Mouse (Mus musculus) kidney, adult 2 months (tissue): ENCODE measurements around the gene Padi1. TPM values are rescaled to one million over a fixed set of nuclear protein-coding genes. Genes with fewer than 3 reads are reported as not detected.
A peak's percentile ranks its signal among the peaks of the same experiment; 100 is the strongest.

ENCODE experiments used
- DNase-seq: peaks from one replicate; pipeline ENCODE4 v3.0.0; 2021
- H3K27ac ChIP-seq: fragments of 200-500 bp; 2 replicates; pipeline ENCODE4 v1.5.1; 2012; ENCODE audit warnings: low read depth, low read length, control low read depth, inconsistent platforms; ENCODE audit not compliant: insufficient read depth
- H3K27me3 ChIP-seq: fragments of 200-500 bp; replicated peaks from 2 replicates; pipeline ENCODE4 v1.6.1; 2012; ENCODE audit warnings: mild to moderate bottlenecking, moderate library complexity, low read length, inconsistent platforms; ENCODE audit not compliant: control insufficient read depth, insufficient read depth
- H3K36me3 ChIP-seq: fragments of 200-500 bp; 2 replicates; pipeline ENCODE4 v1.6.1; 2012; ENCODE audit warnings: mild to moderate bottlenecking, moderate library complexity, low read length, inconsistent platforms; ENCODE audit not compliant: control insufficient read depth, insufficient read depth
- H3K4me1 ChIP-seq: fragments of 200-500 bp; 2 replicates; pipeline ENCODE4 v1.6.1; 2011; ENCODE audit warnings: low read length; ENCODE audit not compliant: control insufficient read depth, insufficient read depth
- H3K4me3 ChIP-seq: fragments of 200-500 bp; 2 replicates; pipeline ENCODE4 v1.5.1; 2011; ENCODE audit warnings: mild to moderate bottlenecking, low read depth, low read length, control low read depth; ENCODE audit not compliant: insufficient read depth
- CTCF ChIP-seq: fragments of 200-500 bp; conservative IDR thresholded peaks from 2 replicates; pipeline ENCODE4 v1.5.1; 2011; ENCODE audit warnings: low read depth, mild to moderate bottlenecking, control low read depth, low read length, moderate library complexity, mixed read lengths; ENCODE audit not compliant: insufficient read depth, insufficient read length
- POLR2A ChIP-seq: fragments of 200-500 bp; IDR thresholded peaks from one replicate; pipeline ENCODE4 v1.6.1; 2011; ENCODE audit warnings: low read depth, low read length, control low read depth
- WGBS: fragments of 180-500 bp; shearing (Covaris S2); methylation state at CpG from one replicate; pipeline ENCODE4 v1.1.7; 2018; 5-methylcytosine and 5-hydroxymethylcytosine counted together
- polyA plus RNA-seq: library from polyadenylated mRNA; depleted of rRNA; stranded (reverse); fragments of >200 nt; gene quantifications from 2 replicates; pipeline ENCODE4 v1.2.3, GENCODE M21; 2012

Padi1 gene
- polyA plus RNA-seq, 1 experiment = 0.13 TPM

- DNase-seq = no peak
- Histone ChIP-seq H3K27ac (no peak overlapping the region), H3K4me3 (no peak overlapping the region), H3K4me1 (no peaks in the 10 kb centered on the region), H3K36me3 (no peaks in the 10 kb centered on the region), H3K27me3 (no peaks in the 10 kb centered on the region)
- TF ChIP-seq CTCF = no peak
- no peak for TF ChIP-seq POLR2A
- 93% methylated on average over 8 of the region's 8 CpGs for WGBS
Observed at GRCm38 (mm10) chr4:140817413-140817812, 28.2 kb downstream of the Padi1 start.

DNA sequence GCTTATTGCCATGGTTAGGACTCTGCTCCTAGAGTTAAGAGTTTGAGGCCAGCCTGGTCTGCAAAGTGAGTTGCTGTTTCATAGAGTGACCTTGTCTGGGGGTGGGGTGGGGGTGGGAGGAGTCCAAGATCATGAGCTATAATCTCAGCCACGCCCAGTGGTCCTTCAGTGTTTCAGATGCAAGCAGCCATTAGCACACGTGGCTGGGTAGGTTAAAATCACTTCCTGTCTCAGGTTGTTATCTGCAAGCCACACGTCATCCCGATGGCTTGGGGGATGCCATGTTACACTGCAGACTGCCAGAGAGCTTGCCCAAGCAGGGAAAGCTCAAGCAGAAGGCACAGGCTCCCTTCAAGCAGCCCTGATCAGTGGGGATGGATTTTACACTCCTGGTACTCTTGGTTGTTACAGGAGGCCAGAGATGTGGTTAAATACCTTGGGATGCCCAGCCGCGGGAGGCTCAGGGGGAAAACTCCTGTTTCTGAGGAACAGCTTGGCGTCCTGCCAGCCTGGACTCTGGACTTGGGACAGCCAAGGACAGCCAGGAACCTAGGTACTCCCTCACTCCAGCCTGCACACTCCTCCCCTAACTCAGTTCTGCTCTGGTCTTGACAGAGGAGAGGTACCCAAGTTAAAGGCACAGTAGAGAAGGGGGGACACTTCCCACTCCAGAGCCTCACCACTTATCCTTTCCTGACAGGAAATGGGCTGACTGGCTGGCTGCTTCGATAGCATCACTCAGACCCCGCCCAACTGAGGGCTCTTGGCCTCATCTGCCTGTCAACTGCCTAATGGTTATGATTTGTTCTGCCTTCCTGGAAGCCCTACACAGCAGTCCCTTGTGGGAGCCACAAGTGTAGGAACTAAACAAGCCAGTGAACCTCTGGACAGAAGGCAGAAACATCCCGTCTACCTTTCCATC, 29.3 kb downstream of the Padi1 start:
- TF ChIP-seq CTCF = no peak
- no peak for TF ChIP-seq POLR2A

DNA sequence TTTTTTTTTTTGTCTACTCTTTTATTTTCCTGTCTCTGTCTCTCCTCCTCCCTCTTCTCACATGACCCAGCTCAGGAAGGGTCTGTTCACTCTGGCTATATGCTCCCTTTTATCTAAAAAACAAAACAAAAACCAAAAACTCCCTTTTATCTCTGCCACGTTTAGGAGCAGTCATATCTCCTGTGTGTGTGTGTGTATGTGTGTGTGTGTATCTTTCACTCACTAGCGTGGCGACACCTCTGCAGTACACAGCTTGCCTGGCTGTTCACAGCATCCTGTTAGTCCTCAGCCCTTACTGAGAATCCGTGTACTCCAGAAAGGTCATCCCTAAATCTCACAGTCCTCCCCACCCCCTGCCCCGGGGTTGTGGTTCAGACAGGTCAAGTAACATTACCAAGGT, 30.1 kb downstream of the Padi1 start:
- no peaks in the 10 kb centered on the region for H3K27me3 ChIP-seq
- DNase-seq = no peak
- no peak overlapping the region for H3K4me3 ChIP-seq
- no peaks in the 10 kb centered on the region for H3K4me1 ChIP-seq
- H3K36me3 ChIP-seq = no peaks in the 10 kb centered on the region
- TF ChIP-seq CTCF = no peak
- TF ChIP-seq POLR2A = no peak
- WGBS = 68% methylated on average over 5 of the region's 5 CpGs
- no peak overlapping the region for H3K27ac ChIP-seq

More for the DNA sequence above, 29.3 kb downstream of the Padi1 start:
- Histone ChIP-seq H3K4me1 (no peaks in the 10 kb centered on the region), H3K36me3 (no peaks in the 10 kb centered on the region), H3K27ac (no peak overlapping the region), H3K4me3 (no peak overlapping the region), H3K27me3 (no peaks in the 10 kb centered on the region)
- DNase-seq = peak; percentile 86
- 31% methylated on average over 10 of the region's 10 CpGs for WGBS

GRCm38 (mm10) chr4:140814241-140815225, 31.0 kb downstream of the Padi1 start:
- Histone ChIP-seq H3K27ac (no peak overlapping the region), H3K27me3 (no peaks in the 10 kb centered on the region), H3K36me3 (no peaks in the 10 kb centered on the region), H3K4me1 (no peaks in the 10 kb centered on the region), H3K4me3 (peak overlapping the region; percentile 59)
- DNase-seq = peak; percentile 46
- WGBS = 28% methylated on average over 36 of the region's 36 CpGs
- TF ChIP-seq CTCF (peak; percentile 46; the same call in 1 of the 2 replicates), POLR2A (no peak)

DNA sequence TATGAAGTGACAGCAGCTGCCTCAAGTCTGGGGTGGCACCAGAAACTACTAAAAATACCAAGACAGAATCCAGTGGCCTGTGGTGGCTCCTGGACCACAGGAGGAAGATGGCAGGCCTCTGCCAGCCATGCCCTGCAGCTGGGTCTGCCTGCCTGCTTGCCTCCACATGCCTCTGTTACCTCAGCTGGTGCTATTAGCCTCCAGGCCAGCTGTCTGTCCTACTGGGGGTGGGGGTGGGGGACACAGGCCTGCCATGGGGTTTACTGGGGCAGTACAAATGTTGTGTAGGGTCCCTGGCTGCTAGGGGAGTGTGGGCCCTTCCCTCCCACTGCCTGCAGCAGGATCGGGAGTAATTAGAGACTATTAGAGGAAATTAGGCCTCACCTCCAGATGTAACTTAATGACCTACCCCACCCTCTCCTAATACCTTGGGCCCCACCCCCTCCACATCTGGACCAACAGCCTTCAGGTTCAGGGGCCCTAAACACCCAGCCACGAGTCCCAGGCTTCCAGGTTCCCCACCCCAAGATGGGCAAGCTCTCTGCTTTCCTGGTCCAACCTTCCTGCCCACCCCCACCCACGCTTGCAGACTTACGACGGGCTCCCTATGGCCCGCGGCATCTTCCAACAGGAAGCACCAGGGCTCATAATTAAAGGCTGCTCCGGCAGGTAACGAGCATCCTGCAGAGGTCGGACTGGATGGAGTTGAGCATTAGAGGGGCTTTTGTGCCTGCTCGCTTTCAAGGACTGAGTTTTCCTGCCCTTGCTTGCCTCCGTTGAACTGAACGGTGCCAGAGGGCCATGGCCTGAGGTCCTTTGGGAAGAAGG, 32.0 kb downstream of the Padi1 start:
- no peaks in the 10 kb centered on the region for H3K4me1 ChIP-seq
- H3K36me3 ChIP-seq = no peaks in the 10 kb centered on the region
- no peak for TF ChIP-seq POLR2A
- TF ChIP-seq CTCF = no peak
- H3K4me3 ChIP-seq = peak overlapping the region; percentile 59
- DNase-seq = no peak
- no peak overlapping the region for H3K27ac ChIP-seq
- no peaks in the 10 kb centered on the region for H3K27me3 ChIP-seq
- WGBS = 32% methylated on average over 13 of the region's 13 CpGs

- H3K27me3 ChIP-seq = no peaks in the 10 kb centered on the region
- no peaks in the 10 kb centered on the region for H3K36me3 ChIP-seq
- no peak overlapping the region for H3K27ac ChIP-seq
- H3K4me3 ChIP-seq = no peak overlapping the region
- 23% methylated on average over 14 of the region's 14 CpGs for WGBS
- peak; percentile 42 for DNase-seq
- no peaks in the 10 kb centered on the region for H3K4me1 ChIP-seq
- TF ChIP-seq POLR2A (no peak), CTCF (no peak)
Observed at GRCm38 (mm10) chr4:140812609-140813008, 33.0 kb downstream of the Padi1 start.
